Mouse (Mus musculus): ENCODE data around the gene Bach2.

The Bach2 gene

DNA sequence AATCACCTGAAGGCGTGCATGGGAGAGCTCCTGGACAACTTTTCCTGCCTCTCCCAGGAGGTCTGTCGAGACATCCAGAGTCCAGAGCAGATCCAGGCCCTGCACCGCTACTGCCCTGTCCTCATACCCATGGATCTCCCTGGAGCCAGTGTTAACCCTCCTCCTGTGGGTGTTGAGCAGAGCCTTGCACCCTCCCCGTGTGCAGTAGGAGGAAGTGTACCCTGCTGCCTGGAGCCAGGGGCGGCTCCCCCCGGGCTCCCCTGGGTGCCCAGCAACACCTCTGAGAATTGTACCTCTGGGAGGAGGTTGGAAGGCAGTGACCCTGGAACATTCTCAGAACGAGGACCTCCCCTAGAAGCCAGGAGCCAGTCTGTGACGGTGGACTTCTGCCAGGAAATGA is 341.2 kb downstream of the Bach2 start:
- DNase-seq = no peak

DNA sequence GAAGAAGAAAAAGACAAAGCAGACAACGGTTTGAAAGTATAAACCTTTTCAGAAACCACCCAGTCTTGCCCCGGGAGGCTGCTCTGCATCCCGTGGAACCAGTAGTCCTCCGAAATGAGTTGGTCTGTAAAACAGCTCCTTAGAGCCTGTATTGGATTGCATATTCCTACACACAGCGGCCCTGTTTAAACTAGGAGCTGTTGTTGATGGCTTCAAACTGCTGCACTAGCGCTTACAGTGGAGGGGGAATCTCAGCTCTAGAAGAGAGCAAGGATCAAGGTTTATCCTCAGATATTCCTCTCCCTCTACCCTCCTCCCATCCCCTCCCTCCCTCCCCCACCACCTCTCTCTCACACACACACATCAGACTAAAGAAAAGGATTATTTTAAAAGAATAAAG is 345.6 kb downstream of the Bach2 start:
- no peak for DNase-seq

DNA sequence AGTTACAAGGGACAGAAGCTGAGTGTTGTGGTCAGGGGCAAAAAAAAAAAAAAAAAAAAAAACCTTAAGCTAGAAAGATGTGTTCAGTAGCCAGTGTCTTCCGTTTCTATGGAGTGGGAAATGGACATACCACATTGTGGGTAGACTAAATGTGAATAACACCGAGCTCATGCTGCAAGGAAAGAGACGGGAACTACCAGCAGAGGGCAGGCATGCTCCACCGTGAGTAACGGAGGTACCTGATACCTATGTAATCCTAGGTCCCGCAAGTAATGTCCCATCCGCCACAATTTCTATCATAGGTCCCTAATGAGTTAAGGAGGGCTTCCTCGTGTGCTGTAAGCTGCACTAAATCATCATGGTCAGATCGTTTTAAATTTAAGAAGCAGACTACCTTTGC is 348.0 kb downstream of the Bach2 start:
- peak; percentile 63 to 65 for DNase-seq

DNA sequence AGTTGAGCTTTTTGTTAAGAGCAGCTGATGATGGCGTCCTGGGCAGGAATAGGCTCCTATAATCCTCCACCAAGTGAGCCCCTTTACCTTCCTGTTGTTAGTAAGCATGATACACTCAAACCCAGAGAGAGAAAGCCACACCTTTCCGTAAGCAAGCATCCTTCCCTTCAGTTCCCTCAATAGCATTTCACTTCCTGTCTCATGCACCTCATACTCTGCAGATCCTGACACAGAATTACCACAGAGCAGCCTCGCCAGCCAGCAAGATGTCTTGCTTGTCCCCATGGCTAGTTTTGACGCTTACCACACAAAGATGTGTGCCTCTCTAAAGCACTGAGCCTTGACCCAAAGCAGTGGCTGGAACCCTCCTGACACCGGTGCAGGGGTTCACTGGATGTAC is 348.9 kb downstream of the Bach2 start:
- no peak for DNase-seq

DNA sequence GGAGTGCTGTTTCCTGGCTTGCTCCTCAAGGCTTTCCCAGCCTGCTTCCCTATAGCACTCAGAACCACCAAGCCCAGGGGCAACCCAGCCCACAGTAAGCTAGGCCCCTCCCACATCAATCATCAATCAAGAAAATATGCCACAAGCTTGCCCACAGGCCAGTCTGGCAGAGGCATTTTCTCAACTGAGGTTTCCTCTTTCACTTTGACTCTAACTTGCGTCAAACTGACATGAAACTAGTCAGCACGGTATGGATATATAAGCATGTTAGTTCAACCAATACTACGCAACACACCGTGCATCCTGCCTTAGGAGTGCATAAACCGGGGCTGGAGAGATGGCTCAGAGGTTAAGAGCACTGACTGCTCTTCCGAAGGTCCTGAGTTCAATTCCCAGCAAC is 349.6 kb downstream of the Bach2 start:
- no peak for DNase-seq

DNA sequence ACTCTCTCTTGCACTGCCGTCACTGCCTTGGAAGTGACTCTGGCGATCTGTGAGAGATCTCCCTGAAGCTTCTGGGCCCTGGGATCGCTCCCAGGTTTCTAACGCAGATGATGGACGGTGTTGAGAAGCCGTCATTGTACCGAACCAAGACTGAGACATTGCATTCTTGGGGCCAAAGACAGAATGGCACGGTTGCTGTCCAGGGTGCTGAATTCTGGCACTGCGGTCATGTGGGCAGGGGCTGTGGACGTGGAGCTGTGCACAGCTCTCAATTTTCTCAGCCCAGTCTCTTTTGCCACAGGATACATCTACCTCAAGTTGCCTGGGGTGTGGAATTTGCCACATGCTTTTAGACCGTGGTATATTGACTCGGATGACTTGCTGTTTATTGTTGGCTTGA is 362.5 kb downstream of the Bach2 start:
- no peak for DNase-seq

DNA sequence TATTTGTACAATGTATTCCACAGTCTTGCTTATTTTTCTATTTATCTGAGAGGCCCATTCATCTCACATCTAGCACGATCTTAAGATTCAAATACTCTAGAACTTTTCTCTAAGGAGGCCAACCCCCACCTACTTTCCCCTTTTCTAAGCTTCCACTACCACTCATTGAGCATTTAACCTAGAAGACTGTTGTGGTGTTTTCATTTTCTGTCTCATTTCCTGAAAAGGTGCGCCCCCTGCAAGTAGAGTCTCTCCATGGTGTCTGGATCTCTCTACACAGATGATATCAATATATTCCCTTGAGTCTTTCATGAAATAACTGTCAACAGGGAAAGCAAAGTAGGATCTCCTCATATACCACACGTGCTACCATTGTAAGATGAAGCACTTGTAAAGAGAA is 364.1 kb downstream of the Bach2 start, which contains the start of gene Gja10:
TSS of gene Gja10 (minus strand) at position 101 of the 400 bp plus-strand sequence.
- DNase-seq = no peak

DNA sequence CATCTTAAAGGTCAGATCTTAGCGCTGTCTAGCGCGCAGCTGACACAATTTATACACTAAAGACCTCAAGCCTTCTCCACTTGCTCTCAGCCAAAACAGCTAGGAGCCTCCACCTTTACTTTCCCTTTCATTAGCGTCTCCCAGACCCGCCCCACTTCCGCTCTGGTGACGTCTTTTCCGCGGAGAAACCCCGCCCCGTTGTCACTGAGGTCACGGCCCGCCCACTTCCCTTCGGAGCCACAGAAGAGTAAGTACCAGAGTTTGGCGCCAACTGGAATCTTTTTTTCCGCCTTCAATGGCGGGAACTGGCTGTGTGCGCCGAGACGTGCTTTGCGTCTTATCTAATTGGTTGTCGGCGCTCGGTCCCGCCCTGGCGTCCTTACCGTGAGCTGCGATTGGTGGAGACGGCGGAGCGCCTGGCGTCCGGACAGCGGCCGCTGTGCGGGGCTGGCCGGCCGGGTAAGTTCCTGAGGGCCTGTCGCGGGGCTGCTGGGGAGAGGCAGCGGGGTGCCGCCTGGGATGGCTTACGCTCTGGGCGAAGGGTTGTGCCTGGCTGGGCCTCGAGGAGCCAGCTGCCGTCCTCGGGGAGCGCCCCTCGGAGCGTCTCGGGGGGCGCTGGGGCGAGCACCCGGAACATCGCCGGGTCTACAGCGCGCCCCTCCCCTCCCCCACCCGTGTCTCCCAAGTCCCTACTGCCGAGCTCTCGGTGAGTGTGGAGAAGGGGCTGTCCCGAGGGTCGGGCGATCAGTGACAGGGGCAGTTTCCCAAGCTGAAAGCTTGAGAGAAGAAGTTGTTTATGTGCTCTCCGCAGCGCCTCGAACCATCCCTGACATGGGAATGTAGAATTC is 376.7 kb downstream of the Bach2 start, which contains the start of gene Casp8ap2:
TSS of gene Casp8ap2 (plus strand) at position 418 of the 848 bp plus-strand sequence.
- peak; percentile 97 to 99 for DNase-seq

DNA sequence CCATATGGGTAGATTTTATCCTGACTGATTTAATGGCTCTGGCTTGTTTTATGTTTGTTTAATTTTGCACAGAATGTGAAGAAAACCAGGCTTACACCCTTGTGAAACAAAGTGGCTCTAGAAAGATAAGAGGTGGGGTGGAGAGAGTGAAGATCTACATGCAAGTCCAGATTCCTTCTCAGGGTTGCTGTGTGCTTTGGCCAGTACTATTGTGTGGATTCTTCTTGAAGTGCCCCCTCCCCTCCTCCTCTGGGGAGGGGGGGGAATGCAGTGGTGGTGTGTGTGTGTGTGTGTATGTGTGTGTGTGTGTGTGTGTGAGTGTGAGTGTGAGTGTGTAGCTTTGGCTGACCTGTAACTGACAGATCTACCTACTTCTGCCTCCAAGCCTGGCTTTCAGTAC is 383.0 kb downstream of the Bach2 start:
- DNase-seq = no peak

All from cerebellum, adult 18-20 months (tissue).